Mouse (Mus musculus): Measurements from ENCODE around the gene Tnrc6c.

DNA sequence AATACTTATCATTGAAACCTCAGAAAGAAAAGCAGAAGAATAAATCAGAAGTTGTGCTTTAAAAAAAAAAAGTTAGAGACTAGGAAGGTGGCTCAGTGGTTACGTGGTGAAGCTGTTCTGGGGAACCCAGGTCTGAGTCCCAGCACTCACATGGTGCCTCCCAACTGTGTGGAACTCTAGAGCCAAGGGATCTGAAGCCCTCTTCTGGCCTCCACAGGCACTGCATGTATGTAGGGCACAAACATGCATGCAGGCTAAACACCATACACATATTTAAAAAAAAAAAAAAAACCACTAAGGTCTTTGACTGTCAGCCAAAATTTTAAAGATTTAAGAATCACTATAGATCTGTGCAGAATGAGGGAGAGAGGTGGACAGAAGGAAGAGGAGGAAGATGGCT lies 20.4 kb downstream of the Tnrc6c start:
- TF ChIP-seq CTCF (IDR thresholded peaks at IDR 0.05; ENCODE audit: low read depth, low read length) (no peak), POLR2A (IDR thresholded peaks at IDR 0.05; ENCODE audit: borderline replicate concordance, low read depth, low read length) (no peak)

Measured in bone marrow macrophage, adult 2 months (primary cell).